Mouse (Mus musculus) testis, postnatal 14 days (tissue): Measurements from ENCODE around the gene Kat14.

Experiments used
- DNase-seq: peaks from one replicate; pipeline ENCODE4 v3.0.0; 2021; ENCODE audit warnings: low spot score

Kat14 gene

GRCm38 (mm10) chr2:144382624-144383138, 13.9 kb downstream of the Kat14 start:
- no peak for DNase-seq

GRCm38 (mm10) chr2:144386296-144386695, 17.5 kb downstream of the Kat14 start:
- DNase-seq = no peak

- no peak for DNase-seq
Measured at GRCm38 (mm10) chr2:144388416-144388815, 19.6 kb downstream of the Kat14 start.

- no peak for DNase-seq
Measured at GRCm38 (mm10) chr2:144399531-144399930, 30.7 kb downstream of the Kat14 start.

- no peak for DNase-seq
Measured at GRCm38 (mm10) chr2:144400659-144401058, 31.9 kb downstream of the Kat14 start.

GRCm38 (mm10) chr2:144409037-144409436, 40.3 kb downstream of the Kat14 start:
- no peak for DNase-seq

GRCm38 (mm10) chr2:144410603-144411002, 41.8 kb downstream of the Kat14 start:
- DNase-seq = no peak

GRCm38 (mm10) chr2:144414646-144415045, 45.9 kb downstream of the Kat14 start:
- DNase-seq = no peak

- no peak for DNase-seq
Measured at GRCm38 (mm10) chr2:144416859-144417258, 48.1 kb downstream of the Kat14 start.

GRCm38 (mm10) chr2:144418062-144418461, 49.3 kb downstream of the Kat14 start:
- no peak for DNase-seq

- DNase-seq = no peak
Measured at GRCm38 (mm10) chr2:144422094-144422675, 53.4 kb downstream of the Kat14 start.

GRCm38 (mm10) chr2:144425761-144426160, 57.0 kb downstream of the Kat14 start:
- DNase-seq = no peak

GRCm38 (mm10) chr2:144427852-144428251, 59.1 kb downstream of the Kat14 start:
- DNase-seq = no peak

- DNase-seq = no peak
Measured at GRCm38 (mm10) chr2:144428659-144429058, 59.9 kb downstream of the Kat14 start.

- DNase-seq = no peak
Measured at GRCm38 (mm10) chr2:144429171-144429570, 60.4 kb downstream of the Kat14 start.

GRCm38 (mm10) chr2:144431286-144431825, 62.6 kb downstream of the Kat14 start:
- DNase-seq = no peak

- DNase-seq = no peak
Measured at GRCm38 (mm10) chr2:144435679-144436078, 66.9 kb downstream of the Kat14 start.

- no peak for DNase-seq
Measured at GRCm38 (mm10) chr2:144438424-144438823, 69.6 kb downstream of the Kat14 start.

GRCm38 (mm10) chr2:144439191-144439700, 70.5 kb downstream of the Kat14 start:
- DNase-seq = no peak

- DNase-seq = no peak
Measured at GRCm38 (mm10) chr2:144441386-144441915, 72.7 kb downstream of the Kat14 start.

- no peak for DNase-seq
Measured at GRCm38 (mm10) chr2:144446360-144446999, 77.7 kb downstream of the Kat14 start.

GRCm38 (mm10) chr2:144450378-144450777, 81.6 kb downstream of the Kat14 start:
- DNase-seq = no peak
